Mouse (Mus musculus) layer of hippocampus, adult 18-20 months (tissue): ENCODE measurements around the gene Vmn1r236. TPM values are rescaled to one million over a fixed set of nuclear protein-coding genes. Genes with fewer than 3 reads are reported as not detected.

ENCODE experiments used
- DNase-seq, 2 experiments: peaks; one replicate each; pipeline ENCODE4 v3.0.0; 2022; ENCODE audit warnings: low spot score in 2 of 2
- long read RNA-seq: library from polyadenylated mRNA; stranded (forward); transcript quantifications from one replicate; pipeline ENCODE4 v2.0.0, GENCODE M21; 2021
- microRNA-seq, 2 experiments: library from miRNA; unstranded; fragments of <30 nt; microRNA quantifications; one replicate each; pipeline ENCODE4 v1.2.0; 2021
- total RNA-seq, 2 experiments: library from RNA; stranded (reverse); gene quantifications; 2 replicates each; pipeline ENCODE4 v1.2.3; 2021

Vmn1r236 gene
- not detected for total RNA-seq
- long read RNA-seq = 0 reads

- DNase-seq = no peak
Observed at GRCm38 (mm10) chr17:21282642-21283041, at the start of gene Vmn1r236. Vmn1r236 (plus strand) TSS chr17:21282942.

DNA sequence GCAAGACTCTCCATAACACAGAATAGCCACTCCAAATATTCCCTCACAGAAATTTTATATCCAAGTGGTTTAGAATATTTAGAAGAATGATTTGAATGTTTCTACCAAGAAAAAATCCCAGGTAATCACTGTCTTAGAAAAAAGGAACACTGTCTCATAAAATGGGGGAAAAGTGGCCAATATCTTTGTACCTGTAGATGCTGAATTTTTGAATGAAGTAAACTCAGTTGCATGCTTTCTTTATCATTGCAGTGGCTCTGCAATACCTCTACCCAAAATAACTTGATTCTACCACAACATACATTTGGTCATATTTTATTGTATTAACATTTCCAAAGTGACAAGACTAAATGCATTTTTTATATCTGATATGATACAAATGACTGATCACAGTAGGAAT lies 26.6 kb upstream of the Vmn1r236 start, which contains the start of gene Vmn1r235:
Gene Vmn1r235 (plus strand): TSS at position 301 of the 400 bp plus-strand sequence.
- no peak for DNase-seq

GRCm38 (mm10) chr17:21272103-21272502 lies 10.6 kb upstream of the Vmn1r236 start:
- peak; percentile 13 to 82 for DNase-seq

DNA sequence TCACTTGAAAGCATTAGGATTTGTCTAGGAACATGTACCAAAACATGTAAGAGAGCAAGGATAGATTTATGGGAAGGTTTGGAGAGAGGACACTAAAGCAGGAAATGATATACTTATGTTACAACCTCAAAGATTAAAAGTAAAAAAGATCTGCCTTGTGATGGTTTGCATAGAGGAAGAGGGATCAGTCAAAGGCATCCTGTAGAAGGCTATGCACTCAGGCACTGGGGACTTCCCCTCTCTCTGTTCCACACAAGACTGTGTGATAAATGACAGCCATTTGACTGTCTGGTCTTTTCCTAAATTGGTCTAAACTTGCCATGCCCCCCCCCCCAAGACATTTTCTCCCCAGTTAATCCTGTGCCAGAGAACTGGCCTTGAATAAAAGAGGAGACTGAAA lies 1.7 kb downstream of the Vmn1r236 start:
- DNase-seq = no peak

- no peak for DNase-seq
Observed at GRCm38 (mm10) chr17:21289695-21290094, 7.0 kb downstream of the Vmn1r236 start.

- DNase-seq = no peak
Observed at GRCm38 (mm10) chr17:21311565-21311964, 28.8 kb downstream of the Vmn1r236 start, which contains the start of gene Vmn1r237. Vmn1r237 (plus strand) TSS chr17:21311865.

Small RNA genes within 50 kb of the gene (microRNA-seq; reads per million reads assigned to microRNA genes)
- gene Gm26384 = 0 reads per million in 2 experiments

Other genes starting within 250 kb of the Vmn1r236 start
- not detected for gene Vmn1r234, start 56.9 kb upstream of the Vmn1r236 start, total RNA-seq
- gene Vmn1r235, start 26.5 kb upstream of the Vmn1r236 start, total RNA-seq = not detected
- not detected for gene Vmn1r237, start 28.9 kb downstream of the Vmn1r236 start, total RNA-seq
- 1 to 10 TPM; 1.5 TPM for gene Zfp677, start 100.8 kb downstream of the Vmn1r236 start, total RNA-seq
- gene Zfp54, start 140.3 kb downstream of the Vmn1r236 start, total RNA-seq = 1 to 10 TPM in 1 of 2 experiments, under 1 TPM in 1; 0.84 to 1.5 TPM
- gene Zfp51, start 167.4 kb downstream of the Vmn1r236 start, total RNA-seq = 1 to 10 TPM; 3.6 to 3.8 TPM
- 1 to 10 TPM; 4.6 to 4.8 TPM for gene Zfp53, start 206.1 kb downstream of the Vmn1r236 start, total RNA-seq